Mouse (Mus musculus) neutrophil, adult 5-6 weeks (primary cell): ENCODE measurements around the gene Fmn2. TPM values are rescaled to one million over a fixed set of nuclear protein-coding genes. Genes with fewer than 3 reads are reported as not detected.

Experiments used
- ATAC-seq: fragments of 151-379, 151-347 bp; 2 replicates; pipeline ENCODE4 v1.8.0; 2017; ENCODE audit warnings: mild to moderate bottlenecking, moderate TSS enrichment; ENCODE audit not compliant: insufficient number of reproducible peaks, poor library complexity, low FRiP score, severe bottlenecking; ENCODE audit errors: extremely low read depth
- total RNA-seq: library from RNA; stranded (forward); fragments of 200-1000 nt; gene quantifications from 2 replicates; pipeline ENCODE4 v1.2.3, GENCODE M21; 2017

Gene Fmn2
- total RNA-seq, 1 experiment from 2014 or later = 0.12 TPM

GRCm38 (mm10) chr1:174643431-174644010 is 141.9 kb downstream of the Fmn2 start:
- no peak for ATAC-seq

DNA sequence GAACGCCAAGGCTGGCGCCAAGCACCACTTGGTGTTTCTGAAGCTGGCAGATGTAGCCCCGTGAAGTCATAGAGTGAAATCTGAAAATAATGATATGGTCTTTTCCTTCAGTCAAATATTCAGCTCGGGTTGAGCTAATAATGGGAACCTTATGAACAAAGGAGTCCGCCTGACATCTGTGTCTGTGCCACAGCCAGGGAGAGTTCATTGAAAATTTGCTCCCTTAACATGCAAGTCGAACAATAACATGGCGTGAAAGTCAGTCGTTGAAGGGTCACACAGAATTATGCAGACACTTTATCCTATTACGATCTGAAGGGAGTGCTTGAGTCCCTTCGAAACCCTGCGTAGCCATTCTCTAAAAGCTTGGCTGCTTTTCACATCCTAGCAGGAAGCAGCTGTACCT is 147.8 kb downstream of the Fmn2 start:
- no peak for ATAC-seq

- no peak for ATAC-seq
Measured at GRCm38 (mm10) chr1:174654565-174654964, 152.9 kb downstream of the Fmn2 start.

GRCm38 (mm10) chr1:174655354-174655753 is 153.7 kb downstream of the Fmn2 start:
- ATAC-seq = no peak

DNA sequence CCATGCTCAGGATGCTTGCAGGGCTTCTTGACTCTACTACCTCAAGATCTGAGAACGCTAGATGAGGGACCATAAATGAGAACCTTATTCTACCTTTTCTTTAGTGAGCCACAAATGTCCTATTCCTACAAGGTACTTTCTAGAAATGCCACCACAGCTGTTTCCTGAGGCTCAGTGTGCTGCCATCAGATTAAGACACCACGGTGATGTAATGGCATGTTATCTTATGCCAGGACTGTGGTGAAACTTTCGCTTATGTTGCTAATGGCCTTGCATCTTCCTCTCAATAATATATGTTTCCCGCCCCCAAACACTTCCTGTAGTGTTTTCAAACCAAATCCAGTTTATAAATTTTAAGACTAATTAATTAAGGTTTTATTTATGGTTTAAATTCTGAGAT is 154.9 kb downstream of the Fmn2 start:
- ATAC-seq = no peak

DNA sequence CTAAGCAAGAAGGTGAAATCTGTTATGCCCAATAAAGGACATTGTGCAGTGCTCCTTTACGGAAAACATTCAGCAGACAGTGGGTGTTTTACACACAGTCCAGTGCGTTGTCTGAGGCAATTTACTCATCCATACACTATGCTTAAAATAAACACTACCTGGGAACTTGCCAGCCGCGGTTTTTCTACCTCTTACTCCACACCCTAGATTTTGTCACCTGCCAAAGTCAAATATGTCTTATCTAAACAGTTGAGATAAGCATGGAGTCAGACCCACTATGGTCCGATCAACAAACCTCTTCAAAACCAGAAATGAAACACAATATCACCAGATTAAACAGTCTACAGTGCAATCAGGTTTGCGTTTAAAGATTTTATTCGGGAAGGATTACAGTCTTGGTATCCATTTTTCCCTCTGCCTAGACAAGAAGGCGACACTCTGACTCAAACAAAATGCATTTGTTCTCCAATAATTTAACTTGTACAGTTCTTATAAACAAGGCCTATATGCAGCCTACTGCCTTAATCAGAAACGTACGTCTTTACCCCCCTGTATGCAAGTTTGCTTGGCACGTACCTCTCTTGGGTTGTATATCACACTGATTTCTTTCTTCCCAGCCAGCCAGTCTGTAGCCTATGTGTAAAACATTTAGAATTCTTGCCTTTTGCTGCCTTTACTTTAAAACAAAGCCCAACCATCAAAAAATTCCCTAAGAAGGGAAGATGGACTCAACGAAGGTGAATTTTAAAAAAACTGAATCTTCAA is 158.0 kb downstream of the Fmn2 start:
- ATAC-seq = no peak

- no peak for ATAC-seq
Measured at GRCm38 (mm10) chr1:174665116-174665515, 163.5 kb downstream of the Fmn2 start.

DNA sequence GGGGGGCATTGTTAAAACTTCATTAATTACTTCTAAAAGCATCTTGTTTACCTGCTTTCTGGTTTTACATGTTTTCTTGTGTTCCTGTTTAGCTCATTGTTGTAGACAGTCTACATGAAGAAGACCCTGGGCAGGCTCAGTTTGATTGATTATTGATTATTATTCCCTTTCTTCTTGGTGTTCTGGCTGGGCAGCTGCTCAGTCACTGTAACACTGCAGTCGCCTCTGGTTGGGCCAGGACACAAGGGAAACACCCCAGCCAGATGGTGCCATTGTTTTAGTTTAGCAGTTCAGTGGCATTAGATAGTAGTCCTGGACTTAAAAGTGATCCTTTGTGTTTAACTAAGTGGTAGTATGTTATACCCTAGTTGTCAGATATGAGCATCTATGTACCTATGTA is 167.5 kb downstream of the Fmn2 start:
- no peak for ATAC-seq

- no peak for ATAC-seq
Measured at GRCm38 (mm10) chr1:174670846-174671245, 169.2 kb downstream of the Fmn2 start.

DNA sequence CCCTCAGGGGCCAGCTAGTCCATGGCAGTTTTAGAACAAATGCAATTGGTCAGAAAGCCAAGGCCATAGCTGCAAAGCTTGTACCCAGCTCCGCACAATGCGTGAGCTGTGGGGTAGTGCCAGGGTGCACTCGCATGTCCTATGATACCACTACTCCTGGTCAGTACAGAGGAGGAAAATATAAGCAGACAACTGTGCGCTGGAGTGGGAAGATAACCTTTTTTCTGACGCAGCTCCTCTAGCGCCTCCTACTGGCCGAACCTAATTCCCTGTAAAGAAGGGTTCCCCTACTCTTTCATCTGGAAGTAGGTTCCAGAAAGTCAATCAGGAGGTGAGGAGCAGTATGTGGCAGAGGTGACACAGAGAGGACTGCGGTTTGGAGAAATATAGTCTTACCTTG is 173.0 kb downstream of the Fmn2 start:
- ATAC-seq = no peak

- ATAC-seq = no peak
Measured at GRCm38 (mm10) chr1:174675316-174675715, 173.7 kb downstream of the Fmn2 start.

GRCm38 (mm10) chr1:174676187-174676586 is 174.6 kb downstream of the Fmn2 start:
- ATAC-seq = no peak

GRCm38 (mm10) chr1:174677211-174677610 is 175.6 kb downstream of the Fmn2 start:
- ATAC-seq = no peak

- no peak for ATAC-seq
Measured at GRCm38 (mm10) chr1:174689301-174689700, 187.7 kb downstream of the Fmn2 start.

GRCm38 (mm10) chr1:174700871-174701270 is 199.2 kb downstream of the Fmn2 start:
- ATAC-seq = no peak

- no peak for ATAC-seq
Measured at GRCm38 (mm10) chr1:174701835-174702234, 200.2 kb downstream of the Fmn2 start.

DNA sequence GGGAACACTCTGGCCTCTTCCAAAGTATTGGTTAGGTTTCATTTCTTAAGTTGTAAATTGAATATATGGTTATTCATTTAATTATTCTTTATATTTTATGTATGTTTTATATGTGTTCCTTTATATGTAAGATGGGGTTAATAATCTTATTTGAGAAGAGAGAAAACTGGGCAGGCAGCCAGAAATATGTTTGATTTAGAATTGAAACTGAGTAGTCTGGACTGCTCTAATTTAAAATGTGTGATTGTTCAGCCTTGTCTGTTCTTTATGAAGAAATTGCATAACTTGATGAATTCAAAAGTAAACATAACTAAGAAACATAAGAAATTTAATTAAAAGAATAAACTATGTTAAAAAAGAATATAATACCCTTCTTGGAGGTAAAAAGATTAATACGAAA is 202.3 kb downstream of the Fmn2 start:
- no peak for ATAC-seq

- ATAC-seq = no peak
Measured at GRCm38 (mm10) chr1:174719729-174720458, 218.3 kb downstream of the Fmn2 start.

GRCm38 (mm10) chr1:174728771-174729170 is 227.1 kb downstream of the Fmn2 start:
- ATAC-seq = no peak

GRCm38 (mm10) chr1:174732715-174733114 is 231.1 kb downstream of the Fmn2 start:
- ATAC-seq = no peak
